Mouse (Mus musculus): ENCODE data around the gene Abca7.

The Abca7 gene

GRCm38 (mm10) chr10:79996272-79997033 lies at the start of gene Abca7:
Gene Abca7, plus strand, starts transcription at chr10:79996494.
- DNase-seq: peak; percentile 95

GRCm38 (mm10) chr10:79946752-79947322 lies 49.5 kb upstream of the Abca7 start:
- no peak for DNase-seq

- DNase-seq: no peak
These were observed 48.8 kb upstream of the Abca7 start for GRCm38 (mm10) chr10:79947502-79947901.

GRCm38 (mm10) chr10:79949873-79950272 lies 46.4 kb upstream of the Abca7 start:
- DNase-seq: no peak

- no peak for DNase-seq
These were observed 45.6 kb upstream of the Abca7 start for GRCm38 (mm10) chr10:79950661-79951060.

GRCm38 (mm10) chr10:79953946-79954345 lies 42.3 kb upstream of the Abca7 start:
- DNase-seq: no peak

GRCm38 (mm10) chr10:79955691-79956090 lies 40.6 kb upstream of the Abca7 start:
- DNase-seq: no peak

GRCm38 (mm10) chr10:79956643-79957154 lies 39.6 kb upstream of the Abca7 start:
- no peak for DNase-seq

- DNase-seq: peak; percentile 82
These were observed 38.0 kb upstream of the Abca7 start for GRCm38 (mm10) chr10:79958140-79958816.

- DNase-seq: peak; percentile 70
These were observed 36.9 kb upstream of the Abca7 start for GRCm38 (mm10) chr10:79959412-79959811.

GRCm38 (mm10) chr10:79959847-79960601 lies 36.3 kb upstream of the Abca7 start, which contains the start of gene Wdr18:
Gene Wdr18, plus strand, starts transcription at chr10:79960152.
- peak; percentile 100 for DNase-seq

- DNase-seq: peak; percentile 53
These were observed 35.5 kb upstream of the Abca7 start for GRCm38 (mm10) chr10:79960671-79961294.

- no peak for DNase-seq
These were observed 31.6 kb upstream of the Abca7 start for GRCm38 (mm10) chr10:79964727-79965126.

GRCm38 (mm10) chr10:79965325-79965724 lies 31.0 kb upstream of the Abca7 start:
- no peak for DNase-seq

- peak; percentile 77 for DNase-seq
These were observed 29.4 kb upstream of the Abca7 start for GRCm38 (mm10) chr10:79966886-79967400.

- no peak for DNase-seq
These were observed 28.1 kb upstream of the Abca7 start for GRCm38 (mm10) chr10:79968181-79968580.

- no peak for DNase-seq
These were observed 27.1 kb upstream of the Abca7 start for GRCm38 (mm10) chr10:79969124-79969568.

- DNase-seq: no peak
These were observed 25.7 kb upstream of the Abca7 start, which contains the start of gene Grin3b for GRCm38 (mm10) chr10:79970415-79971182. Gene Grin3b, plus strand, starts transcription at chr10:79970715.

GRCm38 (mm10) chr10:79971183-79971497 lies 25.2 kb upstream of the Abca7 start:
- DNase-seq: no peak

- peak; percentile 54 for DNase-seq
These were observed 23.5 kb upstream of the Abca7 start for GRCm38 (mm10) chr10:79972831-79973230.

GRCm38 (mm10) chr10:79974087-79974486 lies 22.2 kb upstream of the Abca7 start:
- no peak for DNase-seq

Measured in cerebellum, adult 9-11 months (tissue).